Mouse (Mus musculus): Measurements from ENCODE around the gene Ropn1.
A peak's percentile ranks its signal among the peaks of the same experiment; 100 is the strongest.
"Not testable (repeated sequence)": the region's sequence is repeated elsewhere in the genome, so short reads cannot be mapped to it uniquely, and the experiment has no call there.

Gene Ropn1

DNA sequence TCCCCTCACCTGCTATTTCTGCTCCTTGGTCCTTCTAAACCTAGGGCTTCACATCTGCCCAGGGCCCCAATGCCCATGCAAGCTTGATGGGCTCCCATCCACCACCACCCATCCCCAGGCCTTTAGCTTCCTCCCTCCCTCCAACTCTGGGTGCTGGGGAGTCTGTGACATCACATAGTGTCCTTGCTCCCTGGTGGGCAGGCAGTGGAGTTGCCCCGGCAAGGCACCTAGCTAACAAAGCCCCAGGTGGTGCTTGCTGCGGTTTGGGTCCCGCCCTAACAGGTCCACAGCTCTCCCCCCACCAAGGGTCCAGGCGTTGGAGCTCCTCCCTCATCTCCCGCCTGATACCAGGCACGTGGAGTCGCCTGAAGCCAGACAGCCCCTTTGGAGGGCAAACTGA, at the start of gene Ropn1:
Gene Ropn1 (plus strand): TSS at position 301 of the 400 bp plus-strand sequence.
- no peak for DNase-seq (ENCODE audit: low read depth in 2 of 2, low spot score in 2 of 2)

DNA sequence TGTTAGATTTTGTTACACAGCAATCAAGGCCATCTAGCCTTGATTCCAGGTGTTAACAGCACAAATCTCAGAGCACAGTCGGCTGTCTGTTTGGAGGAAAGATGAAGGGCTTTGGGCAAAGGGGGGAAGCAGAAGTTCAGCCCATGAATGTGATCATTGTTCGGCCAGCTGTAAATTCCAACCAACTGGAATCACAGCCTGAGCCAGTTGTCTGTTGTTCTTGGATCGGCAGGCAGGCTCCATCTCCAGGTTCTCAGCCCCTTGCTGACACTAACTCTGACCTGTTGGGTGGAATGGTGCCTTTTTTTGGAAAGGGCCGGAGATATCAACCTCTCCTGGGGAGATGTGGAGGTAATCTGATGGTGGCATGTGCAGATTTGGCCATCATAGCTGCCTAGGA, 47.8 kb upstream of the Ropn1 start:
- no peak for DNase-seq (ENCODE audit: low read depth in 2 of 2, low spot score in 2 of 2)

DNA sequence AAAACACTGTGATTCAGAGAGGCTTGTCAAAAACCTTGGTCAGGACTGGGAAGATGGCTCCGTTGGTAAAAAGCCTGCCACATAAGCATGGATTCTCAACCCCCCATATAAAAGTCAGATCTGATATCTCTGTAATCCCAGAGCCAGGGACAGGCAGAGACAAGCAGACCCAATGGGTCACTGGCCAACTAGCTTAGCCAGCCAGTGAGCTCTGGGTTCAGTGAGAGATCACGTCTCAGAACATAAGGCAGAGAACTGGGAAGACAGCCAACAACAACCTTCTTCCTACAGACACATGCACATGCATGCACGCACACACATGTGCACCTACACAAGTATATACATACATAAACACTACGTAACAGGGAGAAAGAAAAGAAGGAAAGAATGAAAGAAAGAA, 46.6 kb upstream of the Ropn1 start:
- no peak for DNase-seq (ENCODE audit: low read depth in 2 of 2, low spot score in 2 of 2)

- DNase-seq (ENCODE audit: low read depth in 2 of 2, low spot score in 2 of 2): no peak
Observed at GRCm38 (mm10) chr16:34603854-34604253, 45.9 kb upstream of the Ropn1 start.

DNA sequence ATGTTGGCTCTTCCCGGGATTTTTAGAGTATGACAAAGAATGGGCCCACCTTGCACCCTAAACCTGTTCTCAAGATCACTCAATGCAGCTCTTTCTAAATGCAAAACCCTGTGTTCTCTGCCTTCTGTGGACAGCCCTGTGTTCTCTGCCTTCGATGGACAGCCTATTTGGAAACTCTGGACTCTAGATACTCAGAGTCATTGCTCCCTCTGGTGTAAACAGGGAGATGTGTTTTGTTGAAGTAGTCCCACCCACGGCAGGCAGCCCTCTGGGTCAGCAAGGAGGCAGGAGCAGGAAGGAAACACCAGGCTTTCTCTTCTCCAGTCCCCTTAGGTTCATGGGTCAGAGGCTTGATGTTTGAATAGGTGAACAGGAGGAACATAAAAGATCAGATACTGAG, 44.0 kb upstream of the Ropn1 start:
- DNase-seq (ENCODE audit: low read depth in 2 of 2, low spot score in 2 of 2): no peak

GRCm38 (mm10) chr16:34610137-34610536, 39.6 kb upstream of the Ropn1 start:
- DNase-seq (ENCODE audit: low read depth in 2 of 2, low spot score in 2 of 2): no peak

DNA sequence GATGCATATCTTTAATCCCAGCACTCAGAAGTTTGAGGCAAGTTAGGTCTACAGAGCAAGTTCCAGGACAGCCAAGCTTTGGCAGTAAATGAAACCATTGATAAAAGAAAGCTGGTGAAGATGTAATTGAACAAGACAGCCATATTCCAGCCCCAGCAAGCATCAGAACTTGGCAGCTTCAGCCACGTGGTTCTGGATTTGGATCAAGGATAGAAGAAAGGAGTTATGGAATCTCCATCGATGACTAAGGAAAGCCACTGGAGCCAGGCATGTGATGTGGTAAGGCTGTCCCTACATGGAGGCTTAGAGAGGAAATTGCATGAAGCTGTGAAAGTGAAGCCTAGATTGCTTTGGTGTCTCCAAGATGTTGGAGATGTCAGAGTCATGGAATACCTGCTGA, 35.7 kb upstream of the Ropn1 start:
- DNase-seq (ENCODE audit: low read depth in 2 of 2, low spot score in 2 of 2): no peak

GRCm38 (mm10) chr16:34627591-34627990, 22.1 kb upstream of the Ropn1 start:
- no peak for DNase-seq (ENCODE audit: low read depth in 2 of 2, low spot score in 2 of 2)

DNA sequence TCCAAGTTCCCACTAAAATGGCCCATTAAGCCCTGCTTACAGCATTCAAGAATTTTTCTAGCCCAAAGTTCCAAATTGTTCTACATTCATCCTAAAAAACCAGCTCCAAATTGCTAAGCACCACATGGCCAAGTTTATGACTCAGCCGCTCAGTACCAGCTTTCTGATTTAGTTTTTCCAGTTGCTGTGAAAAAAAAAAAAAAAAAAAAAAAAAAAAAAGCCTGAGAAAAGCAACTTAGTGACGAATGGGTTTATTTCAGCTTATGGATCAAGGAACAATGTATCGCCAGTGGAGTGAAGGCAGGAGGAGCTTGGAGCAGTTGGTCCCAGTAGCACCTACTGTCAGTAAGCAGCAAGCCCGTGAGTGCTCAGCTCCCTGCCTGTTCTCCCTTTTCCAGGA, 21.3 kb upstream of the Ropn1 start:
- DNase-seq (ENCODE audit: low read depth in 2 of 2, low spot score in 2 of 2): no peak

GRCm38 (mm10) chr16:34635557-34635956, 14.2 kb upstream of the Ropn1 start:
- DNase-seq (ENCODE audit: low read depth in 2 of 2, low spot score in 2 of 2): no peak

GRCm38 (mm10) chr16:34643511-34644259, 6.0 kb upstream of the Ropn1 start:
- no peak for DNase-seq (ENCODE audit: low read depth in 2 of 2, low spot score in 2 of 2)

- DNase-seq (ENCODE audit: low read depth in 2 of 2, low spot score in 2 of 2): no peak
Observed at GRCm38 (mm10) chr16:34653023-34653422, 3.3 kb downstream of the Ropn1 start.

GRCm38 (mm10) chr16:34657566-34657965, 7.8 kb downstream of the Ropn1 start:
- DNase-seq (ENCODE audit: low read depth in 2 of 2, low spot score in 2 of 2): not testable (repeated sequence)

DNA sequence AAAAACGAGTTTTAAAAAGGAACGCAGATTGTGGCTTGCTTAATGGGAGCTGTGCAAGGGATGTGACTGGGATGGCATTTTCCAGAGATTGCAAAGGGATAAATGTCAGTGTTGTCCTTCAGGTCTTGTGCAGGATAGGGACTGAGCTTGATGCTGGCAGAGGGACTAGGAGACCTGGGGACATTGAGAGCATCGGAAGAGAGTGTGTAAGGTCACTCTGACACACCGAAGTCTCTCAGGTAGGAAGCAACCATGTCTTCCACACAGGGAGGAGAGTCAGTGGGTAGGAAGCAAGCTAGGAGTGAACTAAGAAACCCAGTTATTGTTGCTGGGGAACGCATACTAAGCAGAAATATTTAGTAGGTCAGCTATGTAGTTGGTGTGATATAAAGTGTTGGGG, 8.3 kb downstream of the Ropn1 start:
- no peak for DNase-seq (ENCODE audit: low read depth in 2 of 2, low spot score in 2 of 2)

- no peak for DNase-seq (ENCODE audit: low read depth in 2 of 2, low spot score in 2 of 2)
Observed at GRCm38 (mm10) chr16:34658388-34658787, 8.7 kb downstream of the Ropn1 start.

DNA sequence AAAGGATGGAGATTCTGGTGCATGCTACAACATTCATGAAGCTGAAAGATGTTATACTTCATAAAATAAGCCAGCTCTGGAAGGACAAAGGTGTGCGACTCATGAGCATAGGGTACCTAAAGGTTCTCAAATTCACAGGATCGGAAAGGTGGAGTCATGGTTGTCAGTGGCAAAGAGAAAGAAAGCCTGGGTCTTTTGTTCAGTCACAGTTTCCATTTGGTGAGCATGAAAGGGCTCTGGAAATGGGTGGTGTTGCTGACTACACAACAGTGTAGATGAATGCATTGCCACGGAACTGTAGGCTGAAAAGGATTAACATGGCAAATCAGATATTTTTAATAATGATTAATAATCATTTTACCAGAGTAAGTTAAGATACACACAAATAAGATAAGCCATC, 14.8 kb downstream of the Ropn1 start:
- DNase-seq (ENCODE audit: low read depth in 2 of 2, low spot score in 2 of 2): no peak

DNA sequence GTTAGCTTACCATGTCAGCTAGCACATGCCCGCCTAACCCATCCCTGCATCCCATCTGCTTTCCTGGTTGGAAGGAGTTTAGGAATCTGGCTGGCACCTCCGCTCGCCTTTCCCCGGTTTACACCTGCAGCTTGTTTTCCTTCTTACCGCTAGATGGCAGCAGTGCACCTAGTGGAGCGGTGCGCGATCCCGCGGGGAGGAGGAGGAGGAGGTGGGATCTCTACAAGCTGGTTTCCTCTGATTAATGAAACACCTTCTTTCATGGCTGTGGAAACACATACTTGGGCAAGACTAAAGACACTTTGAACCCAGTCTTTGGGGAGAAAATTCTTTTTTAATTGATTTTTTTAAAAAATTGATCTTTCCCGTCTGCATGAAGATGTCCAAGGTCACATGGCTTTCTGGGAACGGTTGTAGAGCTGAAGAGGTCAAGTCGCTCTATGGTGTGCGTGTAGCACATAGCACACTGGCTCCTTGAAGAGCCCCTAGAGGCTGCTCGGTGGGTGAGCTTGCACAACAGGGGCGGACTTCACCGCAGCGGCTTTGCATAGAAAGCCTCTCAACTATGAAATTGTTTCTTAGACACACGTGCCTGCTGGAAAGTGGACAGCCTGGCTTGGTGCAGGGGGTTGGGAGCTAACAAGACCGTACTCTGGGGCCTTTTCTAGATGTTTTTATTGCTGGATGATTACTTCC, 17.5 kb downstream of the Ropn1 start:
- peak; percentile 55 to 60 for DNase-seq (ENCODE audit: low read depth in 2 of 2, low spot score in 2 of 2)

DNA sequence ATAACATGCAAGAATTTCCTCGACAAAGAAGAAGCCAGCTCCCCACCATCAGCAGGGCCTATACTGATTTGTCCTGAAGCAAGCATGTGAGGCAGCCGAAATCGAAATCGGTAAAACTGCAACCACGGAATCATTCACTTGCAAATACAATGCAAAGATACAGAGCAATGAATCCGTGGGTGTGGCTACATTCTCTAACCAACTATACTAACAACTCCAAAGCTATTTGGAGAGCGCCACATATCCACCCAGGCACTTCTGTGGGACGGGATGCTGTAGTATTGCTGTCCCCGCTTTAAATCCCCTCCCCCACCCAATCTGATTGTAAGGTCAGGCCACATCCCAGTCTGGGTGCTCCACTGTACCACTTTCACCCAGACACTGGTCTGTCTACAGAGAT, 18.6 kb downstream of the Ropn1 start:
- no peak for DNase-seq (ENCODE audit: low read depth in 2 of 2, low spot score in 2 of 2)

DNA sequence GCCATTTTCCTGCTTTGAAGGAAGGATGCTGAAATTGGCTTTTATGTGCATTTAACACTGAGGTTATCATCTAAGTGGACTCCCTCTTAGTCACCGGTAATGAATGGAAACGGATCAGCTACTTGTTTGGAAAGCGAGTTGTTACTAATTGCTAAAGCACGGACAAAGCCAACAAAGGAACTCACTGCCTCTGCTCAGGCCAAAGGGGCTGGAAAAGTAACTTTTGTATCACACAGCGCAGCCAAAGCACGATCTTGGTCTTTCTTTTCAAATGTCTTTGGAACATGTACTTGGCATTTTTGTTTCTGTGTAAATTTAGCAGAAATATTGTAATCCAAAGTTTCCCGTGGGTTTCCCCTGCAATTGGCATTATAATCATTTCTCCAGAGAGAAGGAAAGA, 22.2 kb downstream of the Ropn1 start:
- DNase-seq (ENCODE audit: low read depth in 2 of 2, low spot score in 2 of 2): no peak

GRCm38 (mm10) chr16:34672822-34673221, 23.1 kb downstream of the Ropn1 start:
- DNase-seq (ENCODE audit: low read depth in 2 of 2, low spot score in 2 of 2): no peak

GRCm38 (mm10) chr16:34674365-34674764, 24.6 kb downstream of the Ropn1 start:
- DNase-seq (ENCODE audit: low read depth in 2 of 2, low spot score in 2 of 2): no peak

- no peak for DNase-seq (ENCODE audit: low read depth in 2 of 2, low spot score in 2 of 2)
Observed at GRCm38 (mm10) chr16:34681823-34682222, 32.1 kb downstream of the Ropn1 start.

- no peak for DNase-seq (ENCODE audit: low read depth in 2 of 2, low spot score in 2 of 2)
Observed at GRCm38 (mm10) chr16:34689879-34690278, 40.2 kb downstream of the Ropn1 start.

All from CD8-positive naive resting alpha-beta T cell, adult 2 months (primary cell).